Mouse (Mus musculus): Measurements from ENCODE around the gene Haao. TPM values are rescaled to one million over a fixed set of nuclear protein-coding genes. Genes with fewer than 3 reads are reported as not detected.

The Haao gene
- polyA plus RNA-seq, 1 experiment from 2014 or later, result 0.40 TPM

DNA sequence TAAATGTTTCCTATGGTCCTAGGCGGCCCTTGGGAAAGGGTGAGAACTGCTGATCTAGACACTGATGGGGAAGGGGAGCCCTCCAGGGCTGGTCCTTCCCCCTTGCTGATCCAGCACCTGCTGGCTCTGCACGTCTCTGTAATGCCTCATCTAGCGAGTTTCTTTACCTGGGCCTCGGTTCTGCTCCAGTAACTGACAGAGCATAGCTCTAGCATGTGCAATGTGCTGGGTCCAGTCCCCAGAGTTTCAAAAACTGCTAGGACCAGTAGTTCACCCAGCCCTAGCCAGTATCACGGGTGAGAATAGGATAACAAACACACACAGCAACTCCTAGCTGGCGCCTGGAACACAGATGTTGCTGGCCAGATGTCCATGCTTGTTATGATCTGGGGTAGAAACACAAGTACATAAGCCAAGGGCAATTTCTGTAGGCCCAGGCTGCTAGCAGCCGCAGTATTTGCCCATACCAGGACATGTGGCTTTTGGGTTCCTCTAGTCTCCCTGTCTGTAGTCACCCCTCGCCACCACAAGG is 10.0 kb downstream of the Haao start:
- H3K4me3 ChIP-seq (ENCODE audit: low read depth, low read length), result no peak overlapping the region
- ATAC-seq, result no peak
- WGBS, result 80% methylated on average over 8 of the region's 8 CpGs
- no peaks in the 10 kb centered on the region for H3K9me3 ChIP-seq (ENCODE audit: control insufficient read depth)
- no peak for TF ChIP-seq CTCF (IDR thresholded peaks at IDR 0.05; ENCODE audit: low read depth)
- H3K27ac ChIP-seq (ENCODE audit: low read depth, low read length), result no peak overlapping the region
- no peak overlapping the region for H3K4me2 ChIP-seq (replicated peaks; ENCODE audit: low read depth)
- no peaks in the 10 kb centered on the region for H3K4me1 ChIP-seq (replicated peaks; ENCODE audit: control insufficient read depth, insufficient read depth, low read length)
- H3K36me3 ChIP-seq (ENCODE audit: control insufficient read depth, insufficient read depth), result no peaks in the 10 kb centered on the region
- H3K9ac ChIP-seq (ENCODE audit: low read depth, low read length), result no peak overlapping the region
- no peaks in the 10 kb centered on the region for H3K27me3 ChIP-seq (replicated peaks; ENCODE audit: control insufficient read depth, insufficient read depth, low read length)

DNA sequence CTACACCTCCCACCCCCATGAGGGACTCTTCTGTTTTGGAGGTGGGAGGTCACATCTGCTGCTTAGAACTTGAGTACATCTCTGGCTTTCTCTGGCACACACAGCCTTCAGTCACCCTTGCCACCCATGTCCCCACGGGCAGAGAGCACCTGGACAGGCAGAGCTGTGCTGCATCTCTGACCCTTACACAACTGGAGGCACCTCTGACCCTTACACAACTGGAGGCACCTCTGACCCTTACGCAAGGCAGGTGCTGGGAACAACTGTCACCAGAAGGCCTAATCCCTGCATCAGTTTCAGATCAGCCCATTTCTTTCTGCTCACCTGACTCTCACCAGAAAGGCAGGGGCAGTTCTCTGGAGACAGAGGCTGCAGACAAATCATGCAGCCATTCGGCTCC is 11.7 kb downstream of the Haao start:
- H3K27ac ChIP-seq (ENCODE audit: low read depth, low read length), result no peak overlapping the region
- no peaks in the 10 kb centered on the region for H3K4me1 ChIP-seq (replicated peaks; ENCODE audit: control insufficient read depth, insufficient read depth, low read length)
- no peak for TF ChIP-seq CTCF (IDR thresholded peaks at IDR 0.05; ENCODE audit: low read depth)
- WGBS, result 75% methylated on average over 3 of the region's 3 CpGs
- no peak overlapping the region for H3K4me2 ChIP-seq (replicated peaks; ENCODE audit: low read depth)
- no peaks in the 10 kb centered on the region for H3K27me3 ChIP-seq (replicated peaks; ENCODE audit: control insufficient read depth, insufficient read depth, low read length)
- no peak overlapping the region for H3K9ac ChIP-seq (ENCODE audit: low read depth, low read length)
- H3K36me3 ChIP-seq (ENCODE audit: control insufficient read depth, insufficient read depth), result no peaks in the 10 kb centered on the region
- H3K9me3 ChIP-seq (ENCODE audit: control insufficient read depth), result no peaks in the 10 kb centered on the region
- no peak overlapping the region for H3K4me3 ChIP-seq (ENCODE audit: low read depth, low read length)
- ATAC-seq, result no peak

DNA sequence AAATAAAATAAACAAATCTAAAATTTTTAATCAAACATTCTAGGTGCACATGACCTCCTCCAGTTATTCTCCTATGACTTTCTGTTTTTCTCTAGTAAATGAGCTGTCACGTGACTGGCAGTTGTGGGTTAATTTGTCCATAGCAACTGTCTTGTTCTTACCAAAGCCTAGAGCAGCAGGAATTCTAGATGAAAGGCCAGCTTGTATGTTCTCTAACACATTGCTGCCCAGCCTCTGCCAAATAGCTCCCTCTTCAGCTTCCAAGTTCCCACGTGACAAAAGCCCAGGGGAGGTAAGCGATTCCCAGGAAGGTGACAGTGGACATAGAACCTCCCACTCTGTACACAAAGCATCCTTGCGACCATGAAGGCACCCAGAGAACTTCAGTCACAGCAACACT is 13.6 kb downstream of the Haao start:
- 46% methylated on average over 4 of the region's 4 CpGs for WGBS
- Histone ChIP-seq H3K4me1 (replicated peaks; ENCODE audit: control insufficient read depth, insufficient read depth, low read length) (no peaks in the 10 kb centered on the region), H3K36me3 (ENCODE audit: control insufficient read depth, insufficient read depth) (no peaks in the 10 kb centered on the region), H3K27ac (ENCODE audit: low read depth, low read length) (no peak overlapping the region), H3K27me3 (replicated peaks; ENCODE audit: control insufficient read depth, insufficient read depth, low read length) (no peaks in the 10 kb centered on the region), H3K9ac (ENCODE audit: low read depth, low read length) (no peak overlapping the region), H3K9me3 (ENCODE audit: control insufficient read depth) (no peaks in the 10 kb centered on the region), H3K4me2 (replicated peaks; ENCODE audit: low read depth) (no peak overlapping the region), H3K4me3 (ENCODE audit: low read depth, low read length) (no peak overlapping the region)
- TF ChIP-seq CTCF (IDR thresholded peaks at IDR 0.05; ENCODE audit: low read depth), result no peak
- no peak for ATAC-seq

DNA sequence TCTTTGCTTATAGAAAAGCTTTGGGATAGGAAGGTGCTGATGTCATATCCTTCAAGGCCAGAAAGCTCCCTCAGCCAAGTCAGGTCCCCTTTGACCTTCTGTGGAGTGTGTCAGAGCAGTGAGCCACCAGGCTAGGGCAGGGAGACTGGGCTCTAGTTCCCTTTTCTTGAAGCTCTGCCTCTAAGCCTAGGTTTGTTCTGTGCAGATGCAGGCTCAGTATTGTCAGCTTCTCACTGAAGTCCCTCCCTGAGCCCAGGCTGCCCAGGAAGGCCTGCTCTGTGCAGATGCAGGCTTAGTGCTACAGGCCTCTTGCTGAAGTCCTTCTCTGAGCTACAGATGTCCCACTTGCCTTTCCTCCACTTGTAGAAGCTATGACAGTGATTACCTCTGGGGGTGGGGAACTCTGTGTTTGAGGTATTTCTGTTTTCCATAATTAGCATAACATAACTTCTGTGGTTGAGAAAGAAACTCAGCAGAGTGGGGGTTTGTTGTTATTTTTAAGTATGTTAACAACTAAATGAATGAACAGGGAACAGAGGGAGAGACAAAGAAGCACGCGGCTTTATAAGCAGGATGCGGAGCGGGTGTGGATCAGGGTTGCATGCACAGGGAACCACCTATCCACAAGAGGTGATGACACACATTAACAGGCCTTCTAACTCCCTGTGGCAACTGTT is 17.0 kb downstream of the Haao start:
- Histone ChIP-seq H3K4me1 (replicated peaks; ENCODE audit: control insufficient read depth, insufficient read depth, low read length) (no peaks in the 10 kb centered on the region), H3K9ac (ENCODE audit: low read depth, low read length) (no peak overlapping the region), H3K27me3 (replicated peaks; ENCODE audit: control insufficient read depth, insufficient read depth, low read length) (no peaks in the 10 kb centered on the region), H3K4me2 (replicated peaks; ENCODE audit: low read depth) (no peak overlapping the region), H3K27ac (ENCODE audit: low read depth, low read length) (no peak overlapping the region), H3K36me3 (ENCODE audit: control insufficient read depth, insufficient read depth) (no peaks in the 10 kb centered on the region), H3K4me3 (ENCODE audit: low read depth, low read length) (no peak overlapping the region), H3K9me3 (ENCODE audit: control insufficient read depth) (no peaks in the 10 kb centered on the region)
- TF ChIP-seq CTCF (IDR thresholded peaks at IDR 0.05; ENCODE audit: low read depth), result no peak
- ATAC-seq, result no peak
- WGBS, result 95% methylated on average over 4 of the region's 4 CpGs

DNA sequence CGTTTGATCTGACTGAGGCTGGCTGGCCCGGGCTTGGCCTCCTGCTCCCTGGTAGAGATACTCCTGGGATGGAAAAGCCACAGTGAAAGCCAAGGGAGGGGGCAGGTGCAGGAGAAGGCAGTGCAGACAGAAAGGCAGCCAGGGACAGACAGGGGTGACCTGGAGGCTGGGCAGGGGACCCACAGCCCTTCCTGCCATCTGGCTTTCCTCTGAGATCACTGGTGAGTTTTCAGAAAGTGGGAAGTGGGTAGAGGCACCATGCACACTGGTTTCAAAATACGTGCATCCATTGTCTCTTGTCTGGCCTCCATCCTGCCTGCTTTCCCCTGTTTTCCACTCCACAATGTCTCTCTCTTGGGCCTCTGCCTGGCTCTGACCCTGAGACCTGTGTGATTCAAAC is 18.4 kb downstream of the Haao start:
- WGBS, result 82% methylated on average over 3 of the region's 3 CpGs
- Histone ChIP-seq H3K27me3 (replicated peaks; ENCODE audit: control insufficient read depth, insufficient read depth, low read length) (no peaks in the 10 kb centered on the region), H3K9ac (ENCODE audit: low read depth, low read length) (no peak overlapping the region), H3K9me3 (ENCODE audit: control insufficient read depth) (no peaks in the 10 kb centered on the region), H3K4me2 (replicated peaks; ENCODE audit: low read depth) (no peak overlapping the region), H3K4me1 (replicated peaks; ENCODE audit: control insufficient read depth, insufficient read depth, low read length) (no peaks in the 10 kb centered on the region), H3K4me3 (ENCODE audit: low read depth, low read length) (no peak overlapping the region), H3K36me3 (ENCODE audit: control insufficient read depth, insufficient read depth) (no peaks in the 10 kb centered on the region), H3K27ac (ENCODE audit: low read depth, low read length) (no peak overlapping the region)
- TF ChIP-seq CTCF (IDR thresholded peaks at IDR 0.05; ENCODE audit: low read depth), result no peak
- no peak for ATAC-seq

DNA sequence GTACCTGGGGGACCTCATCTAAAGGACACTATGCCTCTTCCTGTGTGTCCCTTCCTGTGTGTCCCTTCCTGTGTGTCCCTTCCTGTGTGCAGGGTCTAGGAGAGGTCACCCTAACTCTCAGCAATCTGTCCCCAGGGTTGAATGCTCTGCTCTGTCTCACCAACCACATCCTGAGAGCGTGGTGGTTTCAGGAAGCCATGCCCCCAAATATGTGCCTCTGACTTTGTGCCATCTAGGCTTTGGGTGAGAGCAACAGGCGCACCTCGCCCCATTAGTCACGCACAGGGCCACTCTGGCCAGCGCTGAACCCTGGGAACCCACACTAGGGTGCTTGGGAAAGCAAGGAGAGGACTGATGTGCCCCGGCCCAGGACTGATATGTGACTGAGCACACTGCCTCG is 23.9 kb downstream of the Haao start:
- 86% methylated on average over 7 of the region's 7 CpGs for WGBS

More for the DNA sequence above, 23.9 kb downstream of the Haao start:
- TF ChIP-seq CTCF (IDR thresholded peaks at IDR 0.05; ENCODE audit: low read depth), result no peak
- Histone ChIP-seq H3K9me3 (ENCODE audit: control insufficient read depth) (no peaks in the 10 kb centered on the region), H3K27me3 (replicated peaks; ENCODE audit: control insufficient read depth, insufficient read depth, low read length) (no peaks in the 10 kb centered on the region), H3K4me1 (replicated peaks; ENCODE audit: control insufficient read depth, insufficient read depth, low read length) (no peaks in the 10 kb centered on the region), H3K9ac (ENCODE audit: low read depth, low read length) (no peak overlapping the region), H3K36me3 (ENCODE audit: control insufficient read depth, insufficient read depth) (no peaks in the 10 kb centered on the region), H3K4me3 (ENCODE audit: low read depth, low read length) (no peak overlapping the region), H3K27ac (ENCODE audit: low read depth, low read length) (no peak overlapping the region), H3K4me2 (replicated peaks; ENCODE audit: low read depth) (no peak overlapping the region)
- no peak for ATAC-seq
